Mouse (Mus musculus) heart, adult 2 months (tissue): ENCODE results near the gene Tgif2. TPM values are rescaled to one million over a fixed set of nuclear protein-coding genes. Genes with fewer than 3 reads are reported as not detected.
"Not testable (repeated sequence)": the region's sequence is repeated elsewhere in the genome, so short reads cannot be mapped to it uniquely, and the experiment has no call there.

Experiments used
- DNase-seq, 2 experiments: peaks; one replicate each; pipeline ENCODE4 v3.0.0; 2021
- H3K27ac ChIP-seq: fragments of 200-600 bp; 2 replicates; pipeline ENCODE4 v1.8.1; 2022
- H3K27me3 ChIP-seq: fragments of 200-500 bp; 2 replicates; pipeline ENCODE4 v1.6.1; 2012; ENCODE audit warnings: mild to moderate bottlenecking, low read length, inconsistent platforms, mixed read lengths; ENCODE audit not compliant: control insufficient read depth, insufficient read depth
- H3K36me3 ChIP-seq: fragments of 200-500 bp; 2 replicates; pipeline ENCODE4 v1.6.1; 2012; ENCODE audit warnings: low read length, inconsistent platforms; ENCODE audit not compliant: control insufficient read depth, insufficient read depth
- H3K4me1 ChIP-seq: fragments of 200-500 bp; 2 replicates; pipeline ENCODE4 v1.6.1; 2011; ENCODE audit warnings: low read length; ENCODE audit not compliant: control insufficient read depth, insufficient read depth
- H3K4me3 ChIP-seq: fragments of 200-600 bp; 2 replicates; pipeline ENCODE4 v1.8.1; 2022
- H3K79me2 ChIP-seq: fragments of 200-500 bp; replicated peaks from 2 replicates; pipeline ENCODE4 v1.6.1; 2012; ENCODE audit warnings: mild to moderate bottlenecking, inconsistent platforms, low read length, moderate library complexity, mixed read lengths; ENCODE audit not compliant: control insufficient read depth, insufficient read depth
- H3K9ac ChIP-seq: fragments of 200-500 bp; 2 replicates; pipeline ENCODE4 v1.6.1; 2012; ENCODE audit warnings: low read depth, mild to moderate bottlenecking, control low read depth, inconsistent platforms, low read length, mixed read lengths
- CTCF ChIP-seq: fragments of 200-600 bp; IDR thresholded peaks from 2 replicates; pipeline ENCODE4 v1.8.1; 2022; ENCODE audit warnings: antibody characterized with exemption, mild to moderate bottlenecking, moderate library complexity
- EP300 ChIP-seq: fragments of 200-500 bp; IDR thresholded peaks from 2 replicates; pipeline ENCODE4 v1.6.1; 2011; ENCODE audit warnings: low read depth, low read length, control low read depth; ENCODE audit not compliant: insufficient read depth
- POLR2A ChIP-seq: fragments of 200-500 bp; IDR thresholded peaks from 2 replicates; pipeline ENCODE4 v1.6.1; 2011; ENCODE audit warnings: mild to moderate bottlenecking, low read depth, low read length, control low read depth; ENCODE audit not compliant: insufficient read depth
- WGBS: fragments of 180-500 bp; shearing (Covaris S2); methylation state at CpG from one replicate; pipeline ENCODE4 v1.1.7; 2018; 5-methylcytosine and 5-hydroxymethylcytosine counted together
- intact Hi-C: fragments of 180-260 bp; cut with DNase I; formaldehyde crosslinking; loops from one replicate; pipeline ENCODE4 v1.15.1; 2025
- long read RNA-seq: library from polyadenylated mRNA; stranded (forward); transcript quantifications from one replicate; pipeline ENCODE4 v2.0.0, GENCODE M21; 2021
- polyA plus RNA-seq: library from polyadenylated mRNA; depleted of rRNA; stranded (reverse); fragments of >200 nt; gene quantifications from 2 replicates; pipeline ENCODE4 v1.2.3, GENCODE M21; 2012; rRNA removed
- total RNA-seq, 2 experiments: library from RNA; stranded (reverse); gene quantifications; 2 replicates each; pipeline ENCODE4 v1.2.3; 2021

The Tgif2 gene
- total RNA-seq: under 1 TPM; 0.63 to 0.66 TPM
- 0.76 and 1.2 TPM in 2 replicates for polyA plus RNA-seq
- long read RNA-seq: 0 reads

GRCm38 (mm10) chr2:156839319-156840191, at the start of gene Tgif2:
Tgif2 (plus strand) TSS chr2:156840007.
- WGBS: 17% methylated on average over 59 of the region's 61 CpGs

DNA sequence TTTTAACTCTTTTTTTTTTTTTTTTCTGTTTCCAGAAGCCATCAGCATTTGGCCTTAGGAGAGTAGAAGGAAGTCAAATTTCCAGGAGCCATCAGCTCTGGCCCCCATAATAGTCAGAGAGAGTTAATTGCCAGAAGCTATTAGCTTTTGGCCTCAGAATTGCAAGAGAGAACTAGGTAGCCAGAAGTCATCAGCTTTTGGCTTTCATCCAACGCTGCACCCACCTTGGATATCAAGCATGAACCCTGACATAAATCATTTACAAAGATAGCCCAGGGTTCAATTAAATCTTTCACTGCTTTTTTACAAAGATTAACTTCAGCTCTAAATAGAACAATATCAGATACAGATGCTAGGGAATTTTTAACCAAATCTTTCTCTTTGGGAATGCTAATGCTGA, 41.3 kb upstream of the Tgif2 start:
- no peak for DNase-seq
- intact Hi-C loops: no loop called here
- no peak for TF ChIP-seq CTCF
- TF ChIP-seq EP300: no peak
- no peak for TF ChIP-seq POLR2A

More at GRCm38 (mm10) chr2:156839319-156840191, at the start of gene Tgif2:
- Histone ChIP-seq H3K9ac (peak within 1 kb of the TSS; percentile 70), H3K27ac (no peak within 1 kb of the TSS; the same call in 1 of the 2 replicates), H3K27me3 (no peaks in the 10 kb centered on the region), H3K36me3 (no peaks in the 10 kb centered on the region), H3K79me2 (no peaks in the 10 kb centered on the region), H3K4me1 (peaks cover 3% of the 10 kb centered on the region; the same call in 1 of the 2 replicates), H3K4me3 (peak within 1 kb of the TSS; percentile 63)
- intact Hi-C loops: loop anchor here (10.0 kb wide), 1 partner anchor 295 kb away; the partner anchor contains the start of gene Aar2
- peak; percentile 64 to 74 for DNase-seq
- TF ChIP-seq POLR2A (no peak), EP300 (no peak), CTCF (no peak)

DNA sequence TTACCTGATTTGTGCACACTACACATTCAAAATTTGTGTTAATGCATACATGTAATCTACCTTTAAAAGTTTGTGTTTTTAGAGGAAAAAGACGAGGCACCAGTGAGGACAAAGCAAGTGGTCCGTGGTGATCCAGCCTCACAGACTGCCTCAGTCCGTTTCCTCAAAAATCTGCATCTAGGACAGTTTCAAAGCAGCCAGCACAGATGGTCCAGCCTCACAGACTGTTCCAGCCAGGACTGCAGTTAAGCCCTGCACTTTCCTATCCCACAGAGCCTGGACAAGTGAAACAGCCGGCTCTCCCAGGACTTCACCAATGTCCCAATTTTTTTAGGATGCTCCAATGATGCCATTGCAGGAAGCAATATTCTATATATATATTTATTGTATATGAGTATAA, 38.8 kb upstream of the Tgif2 start:
- TF ChIP-seq EP300 (no peak), POLR2A (no peak), CTCF (no peak)
- WGBS: 75% methylated on average over 4 of the region's 4 CpGs
- Histone ChIP-seq H3K4me3 (no peak overlapping the region), H3K79me2 (no peaks in the 10 kb centered on the region), H3K9ac (no peak overlapping the region), H3K27ac (no peak overlapping the region), H3K36me3 (no peaks in the 10 kb centered on the region), H3K4me1 (no peaks in the 10 kb centered on the region), H3K27me3 (no peaks in the 10 kb centered on the region)
- intact Hi-C loops: no loop called here
- DNase-seq: no peak

More for the DNA sequence above, 41.3 kb upstream of the Tgif2 start:
- Histone ChIP-seq H3K9ac (no peak overlapping the region), H3K79me2 (no peaks in the 10 kb centered on the region), H3K4me3 (no peak overlapping the region), H3K27ac (no peak overlapping the region), H3K4me1 (no peaks in the 10 kb centered on the region), H3K27me3 (no peaks in the 10 kb centered on the region), H3K36me3 (no peaks in the 10 kb centered on the region)
- 78% methylated on average over 1 of the region's 1 CpGs for WGBS

DNA sequence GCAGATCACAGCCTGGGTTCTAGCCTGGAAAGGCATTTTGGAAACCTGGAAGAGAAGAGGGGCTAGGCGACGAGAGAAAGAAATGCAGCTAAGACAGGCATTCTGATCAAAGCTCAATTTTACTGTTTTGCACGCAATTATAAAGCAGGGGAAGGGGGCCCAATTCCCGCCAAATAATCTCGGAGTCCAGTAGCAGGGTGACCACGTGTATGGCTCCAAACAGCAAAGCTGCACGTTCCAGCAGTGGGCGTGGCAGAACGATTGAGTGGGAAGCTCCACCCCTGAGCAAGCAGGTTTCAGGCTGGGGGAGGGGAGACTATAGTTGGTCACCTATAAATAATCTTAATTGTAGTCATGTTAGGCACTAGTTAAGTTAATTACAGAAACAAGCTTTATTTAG, 37.7 kb upstream of the Tgif2 start:
- intact Hi-C loops, H3K4me3 ChIP-seq, H3K4me1 ChIP-seq, H3K27me3 ChIP-seq, DNase-seq, H3K79me2 ChIP-seq, H3K9ac ChIP-seq, H3K27ac ChIP-seq, H3K36me3 ChIP-seq: not testable (repeated sequence)
- 44% methylated on average over 9 of the region's 9 CpGs for WGBS

- WGBS: 57% methylated on average over 4 of the region's 4 CpGs
- no peak overlapping the region for H3K4me3 ChIP-seq
- no peaks in the 10 kb centered on the region for H3K4me1 ChIP-seq
- H3K27me3 ChIP-seq: no peaks in the 10 kb centered on the region
- H3K9ac ChIP-seq: no peak overlapping the region
- intact Hi-C loops: no loop called here
- DNase-seq: no peak
- H3K36me3 ChIP-seq: no peaks in the 10 kb centered on the region
- no peak for TF ChIP-seq POLR2A
- TF ChIP-seq CTCF: no peak
- TF ChIP-seq EP300: no peak
- no peaks in the 10 kb centered on the region for H3K79me2 ChIP-seq
- H3K27ac ChIP-seq: no peak overlapping the region
Measured at GRCm38 (mm10) chr2:156803698-156804372, 36.0 kb upstream of the Tgif2 start.

- no peaks in the 10 kb centered on the region for H3K4me1 ChIP-seq
- H3K27me3 ChIP-seq: no peaks in the 10 kb centered on the region
- no peak overlapping the region for H3K4me3 ChIP-seq
- intact Hi-C loops: no loop called here
- no peaks in the 10 kb centered on the region for H3K79me2 ChIP-seq
- no peak for TF ChIP-seq POLR2A
- no peak for TF ChIP-seq EP300
- no peaks in the 10 kb centered on the region for H3K36me3 ChIP-seq
- no peak overlapping the region for H3K27ac ChIP-seq
- WGBS: 54% methylated on average over 4 of the region's 4 CpGs
- no peak overlapping the region for H3K9ac ChIP-seq
- no peak for DNase-seq
Measured at GRCm38 (mm10) chr2:156804589-156804988, 35.2 kb upstream of the Tgif2 start.
